Mouse (Mus musculus): Measurements from ENCODE around the gene Sept8. TPM values are rescaled to one million over a fixed set of nuclear protein-coding genes. Genes with fewer than 3 reads are reported as not detected.

Gene Sept8
- polyA plus RNA-seq, 1 experiment from 2014 or later, result 55.7 TPM

DNA sequence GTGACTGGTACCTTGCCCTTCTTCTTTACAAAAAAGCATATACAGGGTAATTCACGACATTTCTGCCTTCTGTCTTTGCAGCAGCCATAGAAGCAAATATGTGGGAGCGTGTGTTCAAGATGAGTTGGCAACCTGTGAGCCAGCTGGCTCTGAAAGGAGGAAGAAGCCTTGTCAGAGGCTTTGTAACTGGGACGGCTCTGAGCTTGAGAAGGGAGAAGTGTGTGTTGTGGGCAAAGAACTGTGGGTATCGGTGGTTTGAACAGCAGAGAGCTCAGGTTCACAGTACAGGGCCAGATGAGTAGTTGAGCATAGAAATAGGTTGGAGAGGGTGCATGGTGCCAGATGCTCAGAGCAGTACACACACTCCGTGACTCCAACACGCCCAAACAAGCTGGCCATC lies 22.1 kb upstream of the Sept8 start:
- no peak for ATAC-seq
- in situ Hi-C loops (cut with MboI; ENCODE audit: low pct_unique_long_range_greater_than_20kb), result no loop called here
- ChIA-PET POLR2A (no interaction called here), CTCF (no interaction called here)
- TF ChIP-seq CTCF (IDR thresholded peaks at IDR 0.05), result no peak
- peaks cover 4% of the 10 kb centered on the region for H3K27me3 ChIP-seq
- DNase-seq (ENCODE audit: low read depth, low spot score), result no peak

DNA sequence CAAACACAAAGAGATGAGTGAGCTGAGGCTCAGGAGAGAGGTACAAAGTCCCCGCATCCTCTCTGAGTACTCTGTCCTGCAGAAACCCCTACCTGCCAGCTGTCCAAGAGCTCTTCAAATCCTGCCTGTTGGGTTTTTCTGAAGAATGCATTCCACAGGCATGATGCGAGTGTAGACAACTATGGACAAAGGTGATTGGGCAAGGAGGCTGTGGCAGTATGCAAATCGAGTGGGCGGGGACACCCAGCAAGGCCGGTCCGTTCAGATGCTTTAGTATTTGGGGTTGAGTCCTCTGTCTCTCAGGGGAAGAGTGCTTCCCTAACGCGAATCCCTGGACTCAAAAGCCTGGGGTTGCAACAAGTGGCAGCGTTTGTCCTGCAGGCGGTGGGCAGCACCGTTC lies 18.5 kb upstream of the Sept8 start:
- ChIA-PET POLR2A (no interaction called here), CTCF (no interaction called here)
- in situ Hi-C loops (cut with MboI; ENCODE audit: low pct_unique_long_range_greater_than_20kb), result no loop called here
- DNase-seq (ENCODE audit: low read depth, low spot score), result no peak
- peaks cover 4% of the 10 kb centered on the region for H3K27me3 ChIP-seq
- ATAC-seq, result peak; percentile 51
- TF ChIP-seq CTCF (IDR thresholded peaks at IDR 0.05), result no peak

GRCm38 (mm10) chr11:53502039-53502765 lies 16.9 kb upstream of the Sept8 start:
- in situ Hi-C loops (cut with MboI; ENCODE audit: low pct_unique_long_range_greater_than_20kb), result no loop called here
- DNase-seq (ENCODE audit: low read depth, low spot score) (no peak), ATAC-seq (no peak)
- H3K27me3 ChIP-seq, result peaks cover 4% of the 10 kb centered on the region
- TF ChIP-seq CTCF (IDR thresholded peaks at IDR 0.05), result no peak
- ChIA-PET POLR2A (no interaction called here), CTCF (interaction anchor here (0.6 to 1.2 kb wide), 2 partner anchors 79 to 126 kb away, joined by 3 read pairs; no protein-coding TSS in a partner anchor)

GRCm38 (mm10) chr11:53503738-53504137 lies 15.3 kb upstream of the Sept8 start:
- DNase-seq (ENCODE audit: low read depth, low spot score) (no peak), ATAC-seq (no peak)
- CTCF ChIA-PET, result no interaction called here
- in situ Hi-C loops (cut with MboI; ENCODE audit: low pct_unique_long_range_greater_than_20kb), result no loop called here
- POLR2A ChIA-PET, result interaction anchor here (1.4 kb wide), 1 partner anchor 19 kb away, joined by 3 read pairs; no protein-coding TSS in a partner anchor
- peaks cover under 1% of the 10 kb centered on the region for H3K27me3 ChIP-seq
- TF ChIP-seq CTCF (IDR thresholded peaks at IDR 0.05), result no peak

- no peak for TF ChIP-seq CTCF (IDR thresholded peaks at IDR 0.05)
- DNase-seq (ENCODE audit: low read depth, low spot score) (no peak), ATAC-seq (no peak)
- in situ Hi-C loops (cut with MboI; ENCODE audit: low pct_unique_long_range_greater_than_20kb), result no loop called here
- no peaks in the 10 kb centered on the region for H3K27me3 ChIP-seq
- ChIA-PET POLR2A (interaction anchor here (1.4 kb wide), 1 partner anchor 19 kb away, joined by 3 read pairs; no protein-coding TSS in a partner anchor), CTCF (no interaction called here)
These were observed 14.7 kb upstream of the Sept8 start for GRCm38 (mm10) chr11:53504376-53504775.

- in situ Hi-C loops (cut with MboI; ENCODE audit: low pct_unique_long_range_greater_than_20kb), result no loop called here
- POLR2A ChIA-PET, result interaction anchor here (1.4 kb wide), 1 partner anchor 18 kb away, joined by 3 read pairs; no protein-coding TSS in a partner anchor
- CTCF ChIA-PET, result no interaction called here
- no peak for TF ChIP-seq CTCF (IDR thresholded peaks at IDR 0.05)
- DNase-seq (ENCODE audit: low read depth, low spot score) (no peak), ATAC-seq (no peak)
- H3K27me3 ChIP-seq, result no peaks in the 10 kb centered on the region
These were observed 13.9 kb upstream of the Sept8 start for GRCm38 (mm10) chr11:53505026-53505663.

DNA sequence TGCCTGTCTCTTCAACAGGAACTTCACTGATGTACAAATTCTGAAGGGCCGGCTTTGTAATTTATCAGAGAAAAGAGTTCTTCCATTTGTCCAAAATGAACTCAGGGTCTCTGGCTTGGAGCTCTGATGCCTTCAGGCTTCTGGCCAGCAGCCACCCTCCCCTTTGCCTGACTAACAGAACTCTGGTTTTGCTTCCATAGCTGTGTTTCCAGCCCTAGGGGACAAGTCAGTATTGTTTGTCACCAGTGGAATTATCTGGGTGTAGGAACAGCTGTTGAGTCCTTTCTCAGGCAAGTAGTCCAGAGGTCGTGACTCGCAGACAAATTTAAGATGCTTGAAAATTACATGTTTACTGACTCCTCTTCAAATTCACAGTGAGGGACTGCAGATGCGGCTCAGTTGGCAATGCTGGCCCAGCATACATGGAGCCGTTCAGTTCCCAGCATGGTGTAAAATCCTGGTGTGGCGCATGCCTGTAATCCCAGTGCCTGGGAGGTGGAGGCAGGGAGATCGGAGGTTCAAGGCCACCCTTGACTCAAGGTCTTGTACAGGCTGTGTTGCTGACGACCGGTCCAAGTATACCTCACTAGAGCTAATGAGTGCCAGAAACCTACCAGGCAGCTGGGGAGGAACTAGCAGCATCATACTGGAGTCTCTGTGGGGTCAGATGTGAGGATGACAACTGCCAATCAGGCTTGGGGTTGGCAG lies 11.8 kb upstream of the Sept8 start:
- H3K27me3 ChIP-seq, result no peaks in the 10 kb centered on the region
- in situ Hi-C loops (cut with MboI; ENCODE audit: low pct_unique_long_range_greater_than_20kb), result no loop called here
- POLR2A ChIA-PET, result interaction anchor here (0.8 kb wide), 1 partner anchor 13 kb away, joined by 3 read pairs; no protein-coding TSS in a partner anchor
- CTCF ChIA-PET, result interaction anchor here (1.0 to 1.4 kb wide), 2 partner anchors 17 to 60 kb away, joined by 3 read pairs; partner anchors contain the start of gene Kif3a
- no peak for TF ChIP-seq CTCF (IDR thresholded peaks at IDR 0.05)
- no peak for DNase-seq (ENCODE audit: low read depth, low spot score)
- ATAC-seq, result no peak

GRCm38 (mm10) chr11:53508152-53508551 lies 10.9 kb upstream of the Sept8 start:
- no peaks in the 10 kb centered on the region for H3K27me3 ChIP-seq
- CTCF ChIA-PET, result interaction anchor here (1.0 to 1.4 kb wide), 3 partner anchors 17 to 59 kb away, joined by 3 read pairs; partner anchors contain the start of gene Kif3a
- no peak for TF ChIP-seq CTCF (IDR thresholded peaks at IDR 0.05)
- in situ Hi-C loops (cut with MboI; ENCODE audit: low pct_unique_long_range_greater_than_20kb), result no loop called here
- ATAC-seq (no peak), DNase-seq (ENCODE audit: low read depth, low spot score) (no peak)
- POLR2A ChIA-PET, result interaction anchor here (0.8 to 1.1 kb wide), 2 partner anchors 11 to 12 kb away, joined by 3 read pairs; partner anchors contain the start of gene Sept8

DNA sequence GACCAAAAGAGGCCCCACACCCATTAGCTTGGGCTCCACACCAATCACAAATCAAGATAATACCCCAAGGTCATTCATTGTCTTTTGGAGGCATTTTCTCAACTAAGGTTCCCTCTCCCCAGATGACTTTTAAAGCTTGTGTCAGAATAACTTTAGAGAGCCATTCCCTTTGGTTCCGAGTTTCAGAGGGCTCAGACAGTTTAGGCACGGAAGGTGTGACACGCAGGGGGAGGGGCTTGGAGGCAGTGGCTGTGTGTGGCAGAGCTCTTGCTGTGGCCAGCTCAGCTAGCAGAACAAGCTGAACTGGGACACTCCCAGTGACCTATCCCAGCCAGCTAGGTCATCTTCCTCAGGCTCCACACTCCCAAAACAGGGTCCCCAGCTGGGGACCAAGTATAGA lies 10.5 kb upstream of the Sept8 start:
- DNase-seq (ENCODE audit: low read depth, low spot score) (no peak), ATAC-seq (no peak)
- in situ Hi-C loops (cut with MboI; ENCODE audit: low pct_unique_long_range_greater_than_20kb), result no loop called here
- CTCF ChIA-PET, result interaction anchor here (1.0 kb wide), 1 partner anchor 42 kb away, joined by 3 read pairs; no protein-coding TSS in a partner anchor
- H3K27me3 ChIP-seq, result no peaks in the 10 kb centered on the region
- TF ChIP-seq CTCF (IDR thresholded peaks at IDR 0.05), result no peak
- POLR2A ChIA-PET, result interaction anchor here (1.1 kb wide), 1 partner anchor 11 kb away, joined by 3 read pairs; the partner anchor contains the start of gene Sept8

DNA sequence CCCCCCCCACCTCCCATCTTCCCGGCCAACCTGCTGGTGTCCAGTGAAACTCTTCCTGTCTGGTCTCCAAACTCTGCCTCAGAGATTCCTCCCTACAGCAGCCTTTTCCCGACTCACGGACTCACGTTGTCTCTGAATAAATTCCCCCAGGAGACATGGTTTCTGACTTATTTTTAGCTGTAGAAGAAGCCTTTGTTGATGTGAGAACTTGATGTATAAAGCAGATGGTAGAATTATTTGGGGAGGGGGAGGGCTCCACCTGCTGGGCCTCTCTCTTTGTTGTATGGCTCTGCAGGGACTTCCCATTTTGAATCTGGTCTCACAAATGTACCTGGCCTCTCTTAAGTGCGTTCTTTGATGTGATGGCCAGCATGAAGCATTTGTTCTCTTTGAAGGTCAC lies 8.7 kb upstream of the Sept8 start:
- no peak for ATAC-seq
- POLR2A ChIA-PET, result no interaction called here

More for the DNA sequence above, 8.7 kb upstream of the Sept8 start:
- no peak for TF ChIP-seq CTCF (IDR thresholded peaks at IDR 0.05)
- no peaks in the 10 kb centered on the region for H3K27me3 ChIP-seq
- no peak for DNase-seq (ENCODE audit: low read depth, low spot score)
- CTCF ChIA-PET, result no interaction called here
- in situ Hi-C loops (cut with MboI; ENCODE audit: low pct_unique_long_range_greater_than_20kb), result no loop called here
